Mouse (Mus musculus): ENCODE data around the gene Rbpms2. TPM values are rescaled to one million over a fixed set of nuclear protein-coding genes. Genes with fewer than 3 reads are reported as not detected.

Rbpms2 gene
- polyA plus RNA-seq (2016; fragmentation: Nextera tagmentation; extraction: Ambion mirVana), result 16.4 and 18.3 TPM in 2 replicates

DNA sequence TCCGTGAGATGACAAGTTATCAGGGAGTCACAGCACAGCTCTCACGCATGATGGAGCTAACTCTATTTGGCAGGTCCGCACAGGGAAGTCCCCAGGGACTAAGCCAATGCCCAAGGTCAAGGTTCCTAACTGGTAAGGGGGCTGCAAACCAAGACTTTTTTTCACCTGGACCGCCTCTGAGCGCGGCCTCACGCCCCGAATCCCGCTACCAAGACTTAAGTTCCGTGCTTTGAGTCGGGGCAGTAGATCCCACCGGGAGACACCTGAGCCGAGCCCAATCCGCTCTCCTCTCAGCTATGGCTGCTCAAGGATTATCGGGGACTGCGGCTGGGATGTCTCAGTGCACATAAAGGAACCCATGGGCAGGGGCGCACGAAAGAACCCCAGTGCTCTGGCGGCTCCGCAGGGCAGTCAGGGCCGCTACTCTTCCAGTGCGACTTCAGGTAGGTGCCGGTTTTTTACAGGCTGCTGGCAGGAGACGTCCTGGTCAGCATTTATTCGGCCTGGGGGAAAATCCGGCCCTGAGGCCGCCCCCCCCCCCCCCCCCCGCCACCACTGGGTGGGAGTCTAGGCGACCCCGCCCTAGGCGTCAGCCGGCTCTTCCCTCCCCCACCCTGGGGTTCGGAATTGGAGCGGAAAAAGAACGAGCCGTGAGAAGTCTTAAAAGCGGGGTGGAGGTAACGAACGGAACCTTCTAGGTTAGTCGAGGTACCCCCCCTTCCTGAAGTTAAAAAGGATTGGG lies at the start of gene Rbpms2:
Gene Rbpms2, plus strand, starts transcription at position 624 of the 742 bp plus-strand sequence.
- H3K9ac ChIP-seq (replicated peaks), result peak within 1 kb of the TSS; percentile 81
- 1% methylated on average over 38 of the region's 40 CpGs for WGBS
- peaks cover 25% of the 10 kb centered on the region for H3K4me1 ChIP-seq (replicated peaks)
- H3K9me3 ChIP-seq, result no peaks in the 10 kb centered on the region
- no peaks in the 10 kb centered on the region for H3K36me3 ChIP-seq
- peak within 1 kb of the TSS; percentile 81 for H3K4me3 ChIP-seq (replicated peaks)
- ATAC-seq (ENCODE audit: insufficient number of reproducible peaks, insufficient read depth, low FRiP score, low TSS enrichment, low read depth), result no peak
- H3K27me3 ChIP-seq, result peaks cover 39% of the 10 kb centered on the region
- H3K27ac ChIP-seq, result peak within 1 kb of the TSS; percentile 45; the same call in 1 of the 2 replicates
- H3K4me2 ChIP-seq, result peak within 1 kb of the TSS; percentile 98

DNA sequence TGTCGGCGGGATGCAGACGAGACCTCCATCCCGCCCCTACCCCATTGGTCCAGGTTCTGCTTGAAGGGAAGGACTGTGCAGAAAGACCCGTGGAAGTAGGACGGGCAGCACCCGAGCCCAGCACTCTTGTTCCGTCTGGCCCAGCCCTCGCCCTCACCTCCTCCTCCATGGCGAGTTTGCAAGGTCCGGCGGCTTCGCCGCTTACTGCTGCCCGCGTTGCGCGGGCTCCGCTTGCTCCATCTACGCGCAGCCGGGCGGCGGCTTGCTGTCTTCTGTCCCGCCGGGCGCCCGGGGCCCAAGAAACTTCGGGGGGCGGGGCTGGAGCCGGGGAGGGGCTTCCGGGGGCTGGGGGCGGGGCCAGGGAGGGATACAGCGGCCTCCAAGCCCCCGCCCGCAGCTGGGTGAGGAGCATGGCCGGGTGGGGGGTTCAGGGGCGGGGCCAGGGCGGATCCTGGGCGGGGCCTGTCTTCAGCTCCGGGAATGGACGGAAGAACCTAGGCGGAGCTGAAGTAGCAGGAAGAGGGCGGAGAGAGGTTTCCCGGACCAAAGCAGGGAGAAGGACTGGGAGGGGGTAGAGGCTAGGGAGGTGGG lies 49.6 kb upstream of the Rbpms2 start, which contains the start of gene Plekho2:
Gene Plekho2, minus strand, starts transcription at position 260 of the 591 bp plus-strand sequence.
- Histone ChIP-seq H3K36me3 (no peaks in the 10 kb centered on the region), H3K4me2 (peak within 1 kb of the TSS; percentile 67), H3K9ac (replicated peaks) (peak within 1 kb of the TSS; percentile 73), H3K4me3 (replicated peaks) (peak within 1 kb of the TSS; percentile 55), H3K4me1 (replicated peaks) (peaks cover 50% of the 10 kb centered on the region), H3K27me3 (no peaks in the 10 kb centered on the region), H3K27ac (peak within 1 kb of the TSS; percentile 73), H3K9me3 (no peaks in the 10 kb centered on the region)
- WGBS, result under 1% methylated on average over 44 of the region's 45 CpGs
- peak; percentile 90 for ATAC-seq (ENCODE audit: insufficient number of reproducible peaks, insufficient read depth, low FRiP score, low TSS enrichment, low read depth)

DNA sequence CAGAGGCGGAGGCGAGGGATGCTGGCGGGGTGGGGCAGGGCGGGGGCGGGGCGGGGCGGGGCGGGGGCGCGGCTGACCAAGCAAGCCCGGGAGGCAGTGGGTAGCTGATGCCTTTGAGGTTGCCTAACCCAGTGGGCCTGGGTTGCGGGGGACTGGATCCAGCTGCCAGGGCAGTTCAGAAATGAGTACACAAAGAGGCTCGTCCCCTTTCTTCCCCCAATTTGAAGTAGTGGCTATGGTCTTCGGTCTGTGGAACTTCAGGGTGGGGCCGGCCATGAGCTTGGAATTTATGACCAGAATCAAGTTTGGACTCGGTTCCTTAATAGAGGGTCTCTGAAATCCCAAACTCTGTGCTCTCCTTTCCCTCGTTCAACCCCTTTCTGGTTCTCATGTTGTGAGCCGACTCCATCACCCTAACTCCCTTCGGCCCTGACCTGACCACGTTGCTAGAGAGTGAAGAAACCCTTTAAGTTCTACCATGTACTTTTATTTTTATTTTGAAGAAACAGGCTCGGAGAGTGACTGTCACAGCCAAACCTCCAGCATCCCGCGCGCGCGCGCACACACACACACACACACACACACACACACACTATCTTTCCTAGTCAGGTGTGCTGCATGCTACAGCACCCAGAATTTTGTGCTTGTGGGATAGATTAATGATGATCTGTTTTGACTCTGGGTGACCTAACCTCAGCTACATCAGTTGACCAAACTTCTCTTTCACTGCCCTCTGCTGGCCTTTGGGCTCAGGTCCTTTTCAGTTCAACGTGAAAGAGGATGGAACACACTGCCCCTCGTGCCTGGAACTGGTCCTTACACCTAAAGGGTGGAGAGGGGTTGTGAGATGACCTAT lies 48.8 kb upstream of the Rbpms2 start:
- Histone ChIP-seq H3K27me3 (no peaks in the 10 kb centered on the region), H3K9me3 (no peaks in the 10 kb centered on the region), H3K4me2 (peak overlapping the region; percentile 67), H3K27ac (peak overlapping the region; percentile 73), H3K4me1 (replicated peaks) (peaks cover 44% of the 10 kb centered on the region), H3K4me3 (replicated peaks) (peak overlapping the region; percentile 55), H3K9ac (replicated peaks) (no peak overlapping the region), H3K36me3 (no peaks in the 10 kb centered on the region)
- 7% methylated on average over 19 of the region's 29 CpGs for WGBS
- peak; percentile 63 for ATAC-seq (ENCODE audit: insufficient number of reproducible peaks, insufficient read depth, low FRiP score, low TSS enrichment, low read depth)

DNA sequence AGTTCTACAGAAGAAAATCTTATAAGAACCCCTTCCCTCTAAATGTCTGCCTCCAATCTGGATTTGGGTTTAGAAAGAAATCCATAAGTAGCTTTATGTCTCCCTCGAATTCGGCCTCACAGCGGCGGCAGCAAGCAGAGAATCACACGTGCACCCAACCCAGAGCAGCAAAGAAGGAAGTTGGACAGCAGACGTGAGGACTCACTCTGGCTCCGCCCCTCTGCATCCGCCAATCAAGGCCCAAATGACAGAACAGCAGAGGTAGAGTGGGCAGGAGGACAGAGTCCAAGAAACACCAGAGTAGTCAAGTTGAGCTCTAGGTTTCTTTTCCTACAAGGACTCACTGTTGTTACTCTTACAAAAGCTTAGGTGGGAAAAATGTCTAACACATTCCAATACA lies 46.4 kb upstream of the Rbpms2 start:
- ATAC-seq (ENCODE audit: insufficient number of reproducible peaks, insufficient read depth, low FRiP score, low TSS enrichment, low read depth), result no peak
- Histone ChIP-seq H3K9me3 (no peaks in the 10 kb centered on the region), H3K27me3 (no peaks in the 10 kb centered on the region), H3K4me2 (no peak overlapping the region), H3K36me3 (no peaks in the 10 kb centered on the region), H3K27ac (no peak overlapping the region), H3K9ac (replicated peaks) (no peak overlapping the region), H3K4me3 (replicated peaks) (no peak overlapping the region), H3K4me1 (replicated peaks) (peaks cover 28% of the 10 kb centered on the region)
- WGBS, result 34% methylated on average over 8 of the region's 8 CpGs

DNA sequence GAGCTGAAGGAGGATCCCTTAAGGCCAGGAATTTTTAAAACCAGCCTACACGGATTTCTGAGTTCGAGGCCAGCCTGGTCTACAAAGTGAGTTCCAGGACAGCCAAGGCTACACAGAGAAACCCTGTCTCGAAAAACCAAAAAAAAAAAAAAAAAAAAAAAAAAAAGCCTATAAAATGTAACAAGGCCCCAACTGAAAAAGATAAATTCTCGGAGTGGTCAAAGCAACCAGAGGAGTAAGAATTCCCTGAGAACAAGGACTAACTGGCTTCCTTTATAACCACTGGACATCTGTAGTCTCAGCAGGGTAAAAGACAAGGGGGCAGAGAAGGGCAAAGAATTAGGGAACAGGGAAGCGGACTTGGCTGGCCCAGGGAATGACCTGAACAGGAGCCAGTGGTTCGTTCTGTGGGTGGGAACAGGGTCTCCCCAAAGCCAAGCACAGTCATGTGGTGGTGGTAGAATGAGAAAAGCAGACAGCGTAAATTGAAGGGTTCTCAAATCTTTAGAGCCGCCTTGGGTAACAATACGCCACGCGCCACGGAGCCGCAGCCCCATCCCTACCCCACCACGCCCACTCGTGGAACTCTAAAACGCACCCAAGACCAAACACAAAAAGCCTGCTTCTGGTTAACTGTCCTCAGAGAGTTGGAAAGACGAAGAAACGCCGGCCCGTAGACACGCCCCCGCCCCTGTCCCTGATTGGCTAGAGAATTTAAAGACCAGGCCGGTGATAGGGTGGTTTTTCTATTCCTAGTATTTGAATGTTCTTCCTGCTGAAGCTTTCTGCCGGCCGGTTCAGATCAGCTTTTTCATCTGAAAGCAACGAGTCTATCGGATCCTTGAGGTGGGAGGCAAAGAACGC lies 42.8 kb upstream of the Rbpms2 start, which contains the start of gene Pif1:
Gene Pif1, plus strand, starts transcription at position 755 of the 864 bp plus-strand sequence.
- peak; percentile 79 for ATAC-seq (ENCODE audit: insufficient number of reproducible peaks, insufficient read depth, low FRiP score, low TSS enrichment, low read depth)
- Histone ChIP-seq H3K36me3 (peaks cover 25% of the 10 kb centered on the region), H3K4me1 (replicated peaks) (peaks cover 26% of the 10 kb centered on the region), H3K27me3 (no peaks in the 10 kb centered on the region), H3K9ac (replicated peaks) (peak within 1 kb of the TSS; percentile 75), H3K4me2 (peak within 1 kb of the TSS; percentile 99), H3K4me3 (replicated peaks) (peak within 1 kb of the TSS; percentile 72), H3K27ac (peak within 1 kb of the TSS; percentile 81), H3K9me3 (no peaks in the 10 kb centered on the region)
- WGBS, result 7% methylated on average over 28 of the region's 28 CpGs

DNA sequence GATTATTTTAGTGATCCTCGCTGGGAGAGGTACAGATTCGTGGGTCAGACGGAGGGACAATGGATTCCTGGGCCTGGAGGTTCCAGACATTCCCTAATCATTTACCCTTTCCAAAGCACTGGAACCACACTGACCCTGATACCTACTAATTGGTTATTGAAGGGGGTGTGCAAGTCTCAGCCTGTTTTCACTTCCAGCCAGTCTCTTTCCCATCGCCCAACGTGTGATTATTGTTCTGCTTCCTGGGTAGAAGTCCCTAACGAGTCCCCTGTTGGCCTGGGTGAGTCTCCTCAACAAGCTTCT lies 42.2 kb upstream of the Rbpms2 start:
- Histone ChIP-seq H3K27me3 (no peaks in the 10 kb centered on the region), H3K4me3 (replicated peaks) (peak overlapping the region; percentile 72), H3K27ac (0 out of 2 replicates have a peak overlapping the region, but pooled peaks have one; percentile 17), H3K4me1 (replicated peaks) (peaks cover 26% of the 10 kb centered on the region), H3K9ac (replicated peaks) (peak overlapping the region; percentile 75), H3K9me3 (no peaks in the 10 kb centered on the region), H3K4me2 (peak overlapping the region; percentile 99), H3K36me3 (peaks cover 29% of the 10 kb centered on the region)
- ATAC-seq (ENCODE audit: insufficient number of reproducible peaks, insufficient read depth, low FRiP score, low TSS enrichment, low read depth), result no peak
- WGBS, result under 1% methylated on average over 6 of the region's 6 CpGs

DNA sequence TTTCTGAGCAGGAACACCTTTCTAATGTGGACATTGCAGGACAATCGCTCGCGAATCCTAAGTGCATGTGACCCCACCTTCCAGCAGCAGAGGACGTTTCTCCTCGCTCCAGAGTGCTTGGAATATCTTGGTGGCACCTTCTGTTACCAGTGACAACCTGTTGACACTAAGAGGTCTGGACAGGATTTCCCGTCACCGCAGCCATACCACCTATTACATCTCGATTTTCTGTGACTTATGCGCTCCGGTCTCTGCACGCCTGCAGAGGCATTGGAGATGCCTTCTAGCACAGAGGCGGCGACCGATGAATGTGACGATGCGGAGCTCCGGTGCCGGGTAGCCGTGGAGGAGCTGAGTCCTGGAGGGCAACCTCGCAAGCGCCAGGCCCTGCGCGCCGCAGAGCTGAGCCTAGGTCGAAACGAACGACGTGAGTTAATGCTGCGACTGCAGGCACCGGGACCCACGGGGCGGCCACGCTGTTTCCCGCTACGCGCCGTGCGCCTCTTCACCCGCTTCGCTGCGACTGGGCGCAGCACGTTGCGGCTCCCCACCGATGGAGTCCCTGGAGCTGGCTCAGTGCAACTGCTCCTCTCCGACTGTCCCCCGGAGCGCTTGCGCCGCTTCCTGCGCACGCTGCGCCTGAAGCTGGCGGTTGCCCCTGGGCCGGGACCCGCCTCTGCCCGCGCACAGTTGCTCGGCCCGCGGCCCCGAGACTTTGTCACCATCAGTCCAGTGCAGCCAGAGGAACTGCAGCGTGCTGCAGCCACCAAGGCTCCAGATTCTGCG lies 41.7 kb upstream of the Rbpms2 start:
- Histone ChIP-seq H3K4me3 (replicated peaks) (peak overlapping the region; percentile 72), H3K4me2 (peak overlapping the region; percentile 99), H3K36me3 (peaks cover 34% of the 10 kb centered on the region), H3K27ac (0 out of 2 replicates have a peak overlapping the region, but pooled peaks have one; percentile 17), H3K9ac (replicated peaks) (peak overlapping the region; percentile 75), H3K4me1 (replicated peaks) (peaks cover 26% of the 10 kb centered on the region), H3K27me3 (no peaks in the 10 kb centered on the region), H3K9me3 (no peaks in the 10 kb centered on the region)
- WGBS, result under 1% methylated on average over 64 of the region's 64 CpGs
- ATAC-seq (ENCODE audit: insufficient number of reproducible peaks, insufficient read depth, low FRiP score, low TSS enrichment, low read depth), result no peak

DNA sequence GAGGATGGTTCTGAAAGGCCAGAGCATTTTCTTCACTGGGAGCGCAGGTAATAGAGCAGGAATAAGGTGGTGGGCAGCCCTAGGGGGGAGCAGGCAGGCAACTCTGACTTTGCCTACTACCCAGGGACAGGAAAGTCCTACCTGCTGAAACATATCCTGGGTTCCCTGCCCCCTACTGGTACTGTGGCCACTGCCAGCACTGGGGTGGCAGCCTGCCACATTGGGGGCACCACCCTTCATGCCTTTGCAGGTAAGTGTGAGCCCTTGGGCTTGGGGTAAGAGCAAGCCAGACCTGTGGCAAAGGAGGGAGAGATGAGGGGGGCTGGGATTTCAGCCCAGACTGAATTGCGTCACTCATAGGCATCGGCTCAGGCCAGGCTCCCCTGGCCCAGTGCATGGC lies 40.4 kb upstream of the Rbpms2 start:
- H3K27ac ChIP-seq, result no peak overlapping the region
- H3K36me3 ChIP-seq, result peaks cover 48% of the 10 kb centered on the region
- no peaks in the 10 kb centered on the region for H3K27me3 ChIP-seq
- H3K4me2 ChIP-seq, result peak overlapping the region; percentile 99
- no peaks in the 10 kb centered on the region for H3K9me3 ChIP-seq
- H3K4me3 ChIP-seq (replicated peaks), result peak overlapping the region; percentile 72
- H3K9ac ChIP-seq (replicated peaks), result peak overlapping the region; percentile 52; the same call in 1 of the 2 replicates
- 92% methylated on average over 3 of the region's 3 CpGs for WGBS
- peaks cover 23% of the 10 kb centered on the region for H3K4me1 ChIP-seq (replicated peaks)
- ATAC-seq (ENCODE audit: insufficient number of reproducible peaks, insufficient read depth, low FRiP score, low TSS enrichment, low read depth), result no peak

DNA sequence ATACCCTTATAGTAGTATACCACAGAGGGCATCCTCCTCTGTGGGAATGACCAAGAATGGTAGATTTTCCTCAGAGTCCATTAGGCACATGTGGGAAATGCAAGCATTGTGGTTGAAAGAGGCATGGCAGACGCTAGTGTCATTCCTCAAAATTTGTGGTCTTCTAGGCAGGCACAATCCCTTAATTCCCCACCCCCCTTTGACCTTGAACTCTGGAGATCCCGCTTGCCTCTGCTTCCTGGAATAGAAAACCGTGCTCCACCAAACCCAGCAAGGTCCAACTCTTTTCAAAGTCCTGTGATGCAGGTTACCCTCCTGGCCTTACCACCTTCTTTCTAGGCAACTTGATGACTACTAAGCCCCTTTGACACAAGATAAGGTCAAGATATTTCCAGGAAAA lies 36.7 kb upstream of the Rbpms2 start:
- no peak overlapping the region for H3K4me2 ChIP-seq
- no peak overlapping the region for H3K27ac ChIP-seq
- WGBS, result 85% methylated on average over 3 of the region's 3 CpGs
- no peaks in the 10 kb centered on the region for H3K9me3 ChIP-seq
- no peak overlapping the region for H3K9ac ChIP-seq (replicated peaks)
- no peak for ATAC-seq (ENCODE audit: insufficient number of reproducible peaks, insufficient read depth, low FRiP score, low TSS enrichment, low read depth)
- H3K4me3 ChIP-seq (replicated peaks), result no peak overlapping the region
- H3K4me1 ChIP-seq (replicated peaks), result peaks cover 23% of the 10 kb centered on the region
- no peaks in the 10 kb centered on the region for H3K27me3 ChIP-seq
- H3K36me3 ChIP-seq, result peaks cover 67% of the 10 kb centered on the region

DNA sequence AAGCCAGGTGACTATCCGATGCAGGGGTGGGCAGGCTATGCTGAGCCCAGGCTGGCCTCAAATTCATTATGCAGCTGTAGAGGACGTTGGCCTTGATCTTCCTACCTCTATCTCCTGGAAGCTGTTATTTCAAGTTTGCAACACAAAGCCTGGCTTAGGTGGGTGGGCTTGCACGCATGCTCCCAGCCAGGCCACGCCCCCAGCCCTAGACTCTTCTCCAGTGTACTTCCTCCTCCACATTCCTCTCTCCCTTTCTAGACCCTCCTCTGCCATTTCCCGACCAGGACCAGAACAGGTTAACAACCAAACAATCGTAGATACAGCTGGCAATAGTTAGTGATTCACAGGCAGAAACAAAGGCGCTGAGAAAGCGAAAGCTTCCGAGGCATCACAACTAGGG lies 35.9 kb upstream of the Rbpms2 start:
- Histone ChIP-seq H3K4me2 (no peak overlapping the region), H3K4me3 (replicated peaks) (no peak overlapping the region), H3K27me3 (no peaks in the 10 kb centered on the region), H3K9me3 (no peaks in the 10 kb centered on the region), H3K4me1 (replicated peaks) (peaks cover 14% of the 10 kb centered on the region), H3K27ac (no peak overlapping the region), H3K36me3 (peaks cover 67% of the 10 kb centered on the region), H3K9ac (replicated peaks) (no peak overlapping the region)
- WGBS, result 79% methylated on average over 9 of the region's 9 CpGs
- ATAC-seq (ENCODE audit: insufficient number of reproducible peaks, insufficient read depth, low FRiP score, low TSS enrichment, low read depth), result no peak

Measured in limb, embryonic 12.5 days (tissue).